Mouse (Mus musculus) CD4-positive, CD25-positive, alpha-beta regulatory T cell, adult 2 months (primary cell): Measurements from ENCODE around the gene Shc3.

ENCODE experiments used
- DNase-seq: peaks from one replicate; pipeline ENCODE4 v3.0.0-alpha.2; 2012; ENCODE audit warnings: low read depth, low spot score

Gene Shc3

GRCm38 (mm10) chr13:51568911-51569684 is at the start of gene Shc3:
Shc3 (minus strand) TSS chr13:51569419.
- DNase-seq = no peak

- DNase-seq = no peak
Observed at GRCm38 (mm10) chr13:51618602-51619001, 49.4 kb upstream of the Shc3 start.

- DNase-seq = peak; percentile 77
Observed at GRCm38 (mm10) chr13:51617861-51618260, 48.6 kb upstream of the Shc3 start.

GRCm38 (mm10) chr13:51617306-51617705 is 48.1 kb upstream of the Shc3 start:
- no peak for DNase-seq

GRCm38 (mm10) chr13:51616417-51617044 is 47.3 kb upstream of the Shc3 start:
- DNase-seq = no peak

- DNase-seq = no peak
Observed at GRCm38 (mm10) chr13:51615815-51616214, 46.6 kb upstream of the Shc3 start.

- DNase-seq = no peak
Observed at GRCm38 (mm10) chr13:51611500-51611899, 42.3 kb upstream of the Shc3 start.

GRCm38 (mm10) chr13:51611060-51611459 is 41.8 kb upstream of the Shc3 start:
- no peak for DNase-seq

GRCm38 (mm10) chr13:51609231-51609630 is 40.0 kb upstream of the Shc3 start:
- no peak for DNase-seq

- DNase-seq = no peak
Observed at GRCm38 (mm10) chr13:51603894-51604244, 34.6 kb upstream of the Shc3 start.

- DNase-seq = no peak
Observed at GRCm38 (mm10) chr13:51603221-51603893, 34.1 kb upstream of the Shc3 start.

- DNase-seq = no peak
Observed at GRCm38 (mm10) chr13:51602764-51603163, 33.5 kb upstream of the Shc3 start.

GRCm38 (mm10) chr13:51600169-51600568 is 30.9 kb upstream of the Shc3 start:
- DNase-seq = no peak

GRCm38 (mm10) chr13:51598063-51598462 is 28.8 kb upstream of the Shc3 start:
- peak; percentile 56 for DNase-seq

GRCm38 (mm10) chr13:51595404-51595803 is 26.2 kb upstream of the Shc3 start:
- no peak for DNase-seq

- peak; percentile 42 for DNase-seq
Observed at GRCm38 (mm10) chr13:51594656-51595311, 25.6 kb upstream of the Shc3 start.

- no peak for DNase-seq
Observed at GRCm38 (mm10) chr13:51588005-51588404, 18.8 kb upstream of the Shc3 start.

GRCm38 (mm10) chr13:51582204-51582603 is 13.0 kb upstream of the Shc3 start:
- DNase-seq = no peak

GRCm38 (mm10) chr13:51580263-51581044 is 11.2 kb upstream of the Shc3 start:
- DNase-seq = no peak

GRCm38 (mm10) chr13:51573849-51574248 is 4.6 kb upstream of the Shc3 start:
- DNase-seq = no peak

- DNase-seq = no peak
Observed at GRCm38 (mm10) chr13:51570111-51570510, 892 bp upstream of the Shc3 start.
